Mouse (Mus musculus) T-helper 17 cell (primary cell): ENCODE measurements at regions not wholly inside any gene's neighbourhood (a gene's known extent, or its start where the extent isn't known, plus 50 kb on each side); places are given as distances from the start of the nearest gene placed in this dataset.

ENCODE experiments used
- in situ Hi-C, 2 experiments: fragments of 300-600 bp; cut with MboI, MseI; formaldehyde crosslinking; loops; 1 replicate in 1 of 2; 2 replicates in 1 of 2; pipeline ENCODE4 v1.15.1; 2025; ENCODE audit warnings: high pct_unique_total_duplicates in 2 of 2

GRCm38 (mm10) chr7:90058636-90059035 lies 71.4 kb upstream of the Picalm start:
- in situ Hi-C loops: loop anchor here in 1 of 2 experiments (5.0 to 10.0 kb wide), 3 partner anchors 54 to 1784 kb away; partner anchors contain the start of gene Ctsc

DNA sequence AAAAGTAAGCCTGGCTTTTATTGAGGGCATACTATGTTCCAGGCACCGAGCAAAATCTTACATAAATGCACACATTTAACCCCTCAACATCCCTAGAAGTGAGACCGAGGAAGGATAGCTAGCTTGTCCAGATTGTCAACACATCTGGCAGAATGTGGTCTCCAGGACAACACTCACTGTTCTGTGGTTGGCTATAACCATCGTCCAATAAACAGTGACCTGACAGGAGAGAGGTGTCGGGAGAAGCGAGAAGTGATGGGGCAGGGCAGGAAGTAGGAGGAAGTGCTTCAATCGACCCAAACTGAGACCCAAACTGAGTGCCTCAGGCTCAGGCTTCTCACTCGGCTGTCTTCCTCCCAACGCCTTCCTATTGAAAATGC lies 70.8 kb upstream of the Picalm start:
- in situ Hi-C loops: loop anchor here in 1 of 2 experiments (5.0 to 10.0 kb wide), 3 partner anchors 54 to 1784 kb away; partner anchors contain the start of gene Ctsc

GRCm38 (mm10) chr7:90059629-90060301 lies 70.2 kb upstream of the Picalm start:
- in situ Hi-C loops: loop anchor here in 1 of 2 experiments (5.0 to 10.0 kb wide), 3 partner anchors 55 to 1785 kb away; partner anchors contain the start of gene Ctsc

GRCm38 (mm10) chr7:90060343-90061175 lies 69.5 kb upstream of the Picalm start:
- in situ Hi-C loops: no loop called here

DNA sequence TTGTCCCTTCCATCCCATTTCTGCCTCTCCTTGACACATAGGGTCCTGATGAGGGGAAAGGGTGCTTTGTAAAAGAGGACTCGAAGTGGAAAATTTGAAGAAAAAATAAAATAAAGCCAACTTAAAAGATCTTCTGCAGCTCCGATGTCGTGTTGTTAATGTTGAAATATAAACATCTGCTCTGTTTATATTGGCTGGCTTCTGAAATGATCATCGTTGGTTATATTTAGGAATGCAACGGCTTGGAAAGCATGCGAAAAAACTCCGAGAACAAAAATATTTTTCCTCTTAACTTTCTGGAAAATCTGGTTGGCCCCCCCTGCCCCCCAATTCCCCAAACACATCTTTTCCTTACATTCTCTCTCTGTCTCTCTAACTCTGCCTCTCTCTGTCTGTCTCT lies 68.3 kb upstream of the Picalm start:
- in situ Hi-C loops: no loop called here

DNA sequence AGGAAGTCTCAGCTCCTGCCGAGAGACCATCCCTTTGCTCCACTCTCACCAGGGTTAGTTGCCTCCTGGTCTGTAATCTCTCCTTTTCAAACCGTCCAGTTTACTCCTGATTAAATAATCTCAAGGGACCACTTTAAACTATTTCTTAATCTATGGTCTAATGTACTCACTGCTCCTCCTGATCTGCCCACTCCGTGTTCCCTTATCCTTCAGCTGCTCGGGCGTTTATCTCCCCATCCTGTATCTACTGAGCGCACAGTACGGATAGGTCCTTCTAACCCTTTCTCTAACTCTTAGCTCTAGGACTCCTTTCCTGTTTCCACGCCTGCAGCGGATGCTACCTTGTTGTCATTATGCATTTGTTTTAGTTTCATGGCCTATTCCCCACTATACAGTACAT lies 67.1 kb upstream of the Picalm start:
- in situ Hi-C loops: no loop called here

GRCm38 (mm10) chr7:90064198-90064597 lies 65.8 kb upstream of the Picalm start:
- in situ Hi-C loops: no loop called here

DNA sequence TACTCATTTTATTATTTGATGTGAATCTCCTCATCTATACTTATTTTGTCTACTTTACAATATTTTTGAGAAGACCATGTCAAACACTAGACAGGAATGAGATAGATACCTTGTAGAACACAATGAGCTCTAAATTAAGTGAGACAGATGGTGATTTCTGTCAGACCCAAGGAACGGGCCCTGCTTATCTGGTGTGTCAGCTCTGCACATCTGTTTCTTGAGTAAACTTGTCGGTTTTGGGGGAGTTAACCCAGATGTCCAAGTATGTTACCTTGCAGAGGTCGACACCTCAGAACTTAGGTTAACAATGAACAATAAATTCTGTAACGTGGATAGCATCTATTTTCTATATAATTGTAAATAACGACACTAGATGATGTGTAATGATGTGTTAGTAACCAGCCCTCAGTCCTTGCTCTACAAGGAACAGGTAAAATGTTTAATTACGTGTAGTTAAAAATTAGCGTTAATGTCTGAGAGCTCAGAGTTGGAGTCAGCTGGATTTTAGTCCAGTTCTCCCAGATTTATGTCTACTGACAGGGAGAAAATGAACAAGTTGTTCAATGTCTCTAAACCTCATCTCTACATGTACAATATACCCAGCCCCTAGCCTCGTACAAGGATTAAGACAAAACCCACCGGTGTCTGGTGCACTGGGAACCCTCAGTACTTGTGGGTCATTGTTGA lies 64.6 kb upstream of the Picalm start:
- in situ Hi-C loops: loop anchor here in 1 of 2 experiments (5.0 kb wide), 1 partner anchor 68 kb away; no protein-coding TSS in a partner anchor

GRCm38 (mm10) chr7:90066275-90066674 lies 63.7 kb upstream of the Picalm start:
- in situ Hi-C loops: loop anchor here in 1 of 2 experiments (5.0 kb wide), 1 partner anchor 69 kb away; no protein-coding TSS in a partner anchor

DNA sequence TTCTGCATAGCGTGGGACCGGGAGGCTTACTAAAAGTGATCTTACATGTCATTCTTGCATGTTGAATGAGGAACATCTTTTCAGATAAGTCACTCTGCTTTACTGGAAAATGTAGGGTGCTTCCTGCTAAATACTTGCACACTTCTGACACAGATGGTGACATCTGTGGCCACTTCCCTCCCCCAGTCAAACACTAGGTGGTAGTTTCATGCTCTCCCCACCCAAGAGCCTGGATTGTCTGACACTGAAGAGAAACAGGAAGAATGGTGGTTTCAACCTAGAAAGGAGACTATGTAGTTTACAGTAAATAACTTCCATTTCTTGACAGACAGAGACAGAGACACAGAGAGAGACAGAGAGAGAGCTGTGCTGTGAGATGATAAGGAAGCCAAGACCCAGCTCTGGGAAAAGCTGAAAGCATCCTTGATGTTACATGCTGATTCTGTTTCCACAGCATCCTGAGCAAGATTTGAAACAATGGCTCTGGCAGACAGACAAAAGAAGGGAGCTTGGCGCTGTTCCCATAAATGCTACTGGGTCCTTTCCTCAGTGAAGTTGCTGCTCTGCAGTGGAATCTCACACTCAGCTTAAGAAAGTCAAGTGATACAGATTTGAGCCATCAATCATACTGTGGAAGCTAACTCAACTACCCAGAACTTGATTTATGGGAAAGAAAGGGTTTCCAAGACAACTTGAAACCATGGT lies 61.9 kb upstream of the Picalm start:
- in situ Hi-C loops: loop anchor here in 1 of 2 experiments (5.0 kb wide), 1 partner anchor 71 kb away; no protein-coding TSS in a partner anchor

DNA sequence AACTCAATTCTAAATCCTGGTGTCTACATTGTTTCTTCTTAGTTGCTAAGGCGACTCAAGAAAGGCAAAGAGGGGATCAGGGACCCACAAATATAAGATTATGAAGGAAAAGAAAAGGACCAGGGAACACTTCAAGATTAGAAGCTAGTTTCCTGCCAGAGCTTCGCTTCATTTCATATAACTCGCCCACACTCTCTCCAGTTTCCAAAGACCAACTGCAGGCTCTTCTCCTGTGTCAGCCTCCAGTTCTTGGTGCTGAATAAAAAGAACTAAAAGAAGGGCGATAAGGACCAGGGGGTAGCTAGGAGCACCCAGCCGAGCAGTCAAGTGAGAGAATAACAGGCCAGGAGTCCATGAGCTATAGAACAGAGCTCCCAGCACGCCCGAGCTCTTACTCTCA lies 59.7 kb upstream of the Picalm start:
- in situ Hi-C loops: no loop called here

DNA sequence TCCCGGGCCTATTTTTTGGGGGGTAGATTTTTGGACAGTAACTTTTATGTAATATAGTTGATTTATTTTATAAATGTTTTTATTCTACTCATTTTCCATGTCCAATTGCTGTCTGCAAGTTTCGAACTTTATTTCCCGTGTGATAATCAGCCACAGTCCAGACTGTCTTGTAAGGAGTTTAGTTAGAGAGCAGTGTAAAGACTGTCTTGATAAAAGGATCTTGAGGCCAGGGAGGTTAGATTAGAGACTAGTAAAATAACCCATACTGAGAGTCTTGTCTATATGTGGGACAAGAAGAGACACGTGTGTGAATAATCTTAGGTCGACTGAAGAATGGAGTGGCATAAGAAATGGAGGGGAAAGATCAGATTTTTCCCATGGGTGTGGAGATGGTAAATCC lies 56.1 kb upstream of the Picalm start:
- in situ Hi-C loops: no loop called here

DNA sequence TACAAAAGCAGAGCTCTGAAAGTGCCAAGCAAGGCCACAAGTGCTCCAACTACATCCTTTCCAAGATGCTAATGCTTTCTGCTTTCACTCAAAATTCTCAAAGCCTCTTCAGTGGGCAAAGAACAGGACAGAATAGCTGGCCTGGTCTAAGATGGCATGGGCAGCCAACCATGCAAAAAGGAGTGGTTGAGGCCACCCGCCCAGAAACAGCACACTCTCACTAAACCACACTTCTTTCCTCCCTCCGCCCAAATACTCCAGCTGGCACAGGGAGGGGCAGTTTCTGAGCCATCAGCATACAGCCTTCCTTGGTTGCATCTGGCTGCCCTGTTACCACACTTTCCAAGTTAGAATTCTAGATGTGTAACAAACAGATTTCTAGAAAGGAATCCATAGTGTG lies 55.4 kb upstream of the Picalm start:
- in situ Hi-C loops: no loop called here

GRCm38 (mm10) chr7:90077565-90077964 lies 52.4 kb upstream of the Picalm start:
- in situ Hi-C loops: loop anchor here in 1 of 2 experiments (5.0 kb wide), 1 partner anchor 50 kb away; no protein-coding TSS in a partner anchor

GRCm38 (mm10) chr7:90080083-90080772 lies 49.8 kb upstream of the Picalm start:
- in situ Hi-C loops: no loop called here
